Mouse (Mus musculus) kidney, postnatal 25 days (tissue): ENCODE data around the gene Smarce1.

ENCODE experiments used
- DNase-seq, 2 experiments: peaks; one replicate each; pipeline ENCODE4 v3.0.0; 2021; ENCODE audit warnings: mixed read lengths in 2 of 2

The Smarce1 gene

DNA sequence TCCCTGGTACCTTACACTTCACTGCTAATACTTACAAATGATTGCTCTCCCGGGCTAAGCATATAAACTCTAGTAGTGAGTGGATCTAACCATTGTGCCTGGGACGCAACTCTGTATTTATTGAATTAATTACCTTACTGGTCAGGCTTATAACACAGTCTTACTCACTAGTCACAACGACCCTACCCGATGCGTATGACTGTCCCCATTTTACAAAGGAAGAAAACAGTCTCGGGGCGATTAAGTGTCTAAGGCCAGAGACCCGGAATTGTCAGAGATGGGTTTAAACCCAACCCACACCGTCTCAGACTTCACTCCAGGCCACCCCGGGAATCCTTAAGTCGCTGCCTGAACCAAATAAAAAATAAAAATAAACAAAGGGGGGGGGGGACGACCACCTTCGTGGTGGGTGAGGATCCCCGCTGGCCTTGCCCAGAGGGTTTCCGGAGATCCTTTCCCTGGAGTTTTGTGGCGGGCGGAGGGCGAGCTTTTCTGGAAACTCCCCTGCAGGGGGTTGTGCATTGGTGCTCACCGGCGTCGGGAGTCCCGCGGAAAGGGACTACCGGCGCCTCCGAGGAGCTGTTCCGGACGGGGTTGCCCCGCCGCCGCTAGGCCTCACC, 1.1 kb downstream of the Smarce1 start:
- DNase-seq = no peak

DNA sequence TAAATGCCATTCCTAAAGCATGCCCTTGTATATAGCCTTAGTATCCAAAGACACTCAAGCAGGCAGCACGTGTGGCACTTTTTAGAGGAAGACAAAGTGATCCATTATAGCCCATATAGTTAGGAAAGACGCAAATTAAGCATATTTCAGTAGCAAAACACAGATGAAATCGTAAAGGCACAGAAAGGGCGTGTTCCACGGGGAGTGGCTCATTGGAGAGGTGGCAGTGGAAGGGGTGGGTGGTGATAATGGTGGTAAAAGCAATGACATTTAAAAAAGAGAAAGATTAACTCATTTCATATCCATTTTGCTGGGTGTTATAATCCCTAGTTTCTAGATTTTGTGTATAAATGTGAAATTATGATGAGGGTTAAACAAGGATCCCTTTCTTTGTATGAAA, 4.5 kb downstream of the Smarce1 start:
- DNase-seq = no peak

DNA sequence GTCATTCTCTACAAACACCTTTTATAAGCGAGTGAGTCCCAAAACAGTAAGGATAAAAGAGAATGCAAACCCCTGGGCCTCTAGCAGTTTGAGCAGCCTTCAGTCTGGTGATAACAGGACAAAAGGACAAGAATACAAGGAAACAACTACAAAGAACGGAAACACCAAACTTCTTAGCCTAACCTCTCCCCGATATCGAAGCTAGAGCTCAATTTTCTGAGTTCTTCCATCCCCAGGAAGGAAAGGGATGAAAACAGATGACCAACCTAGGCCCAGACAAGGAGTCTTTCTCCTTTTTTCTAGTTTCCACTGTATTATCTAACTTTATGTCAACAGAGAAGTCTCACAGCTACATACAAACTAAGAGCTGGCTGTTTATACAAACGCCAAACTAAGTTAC, 7.5 kb downstream of the Smarce1 start:
- DNase-seq = no peak

DNA sequence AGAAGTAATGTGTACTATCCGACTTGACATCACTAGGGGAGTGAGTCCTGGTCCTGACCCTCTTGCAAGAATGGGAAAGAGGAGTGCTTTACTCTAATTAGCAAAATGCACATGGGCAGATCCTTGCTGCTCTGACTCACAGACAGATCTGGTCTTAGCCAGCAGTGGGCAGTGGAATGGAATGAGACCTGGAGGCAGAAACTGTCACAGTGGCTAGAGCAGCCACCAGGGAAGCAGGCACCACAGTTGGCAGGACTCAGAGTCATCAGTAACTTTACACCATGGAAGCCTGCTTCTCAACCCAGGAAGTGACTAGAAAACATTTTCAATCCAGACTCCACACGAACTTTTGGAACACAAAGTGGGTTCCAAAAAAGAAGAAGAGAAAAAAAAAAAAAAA, 9.0 kb downstream of the Smarce1 start:
- DNase-seq = peak; percentile 11 to 50

DNA sequence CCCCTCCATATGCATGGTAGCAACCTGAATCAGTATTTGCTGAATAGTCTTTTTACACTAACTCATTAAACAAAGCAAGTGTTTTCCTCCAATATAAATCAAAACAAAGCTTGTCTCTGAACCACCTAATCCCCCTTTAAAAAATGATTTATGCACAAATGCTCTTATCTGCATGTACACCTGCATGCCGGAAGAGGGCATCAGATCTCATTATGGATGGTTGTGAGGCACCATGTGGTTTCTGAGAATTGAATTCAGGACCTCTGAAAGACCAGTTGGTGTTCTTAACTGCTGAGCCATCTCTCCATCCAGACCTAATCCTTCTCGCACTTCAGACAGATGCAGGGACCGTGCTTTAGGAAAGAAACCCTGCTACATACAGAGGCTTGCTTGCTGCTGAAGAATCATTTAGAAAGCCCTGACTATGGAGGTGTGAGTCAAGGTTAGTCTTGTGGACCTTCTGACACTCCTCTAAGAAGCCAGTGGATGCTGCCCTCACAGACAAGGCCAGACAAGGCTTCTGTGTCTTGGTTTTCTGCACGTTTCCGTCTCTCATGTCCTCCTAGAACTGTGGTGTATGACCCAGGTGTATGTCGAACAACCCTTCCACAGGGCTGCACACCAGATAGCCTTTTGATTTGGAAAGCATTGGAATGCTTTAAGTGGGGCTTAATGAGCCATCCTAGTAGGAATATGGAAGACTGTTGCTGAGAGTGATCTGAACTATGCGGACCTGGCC, 13.4 kb downstream of the Smarce1 start:
- DNase-seq = no peak

DNA sequence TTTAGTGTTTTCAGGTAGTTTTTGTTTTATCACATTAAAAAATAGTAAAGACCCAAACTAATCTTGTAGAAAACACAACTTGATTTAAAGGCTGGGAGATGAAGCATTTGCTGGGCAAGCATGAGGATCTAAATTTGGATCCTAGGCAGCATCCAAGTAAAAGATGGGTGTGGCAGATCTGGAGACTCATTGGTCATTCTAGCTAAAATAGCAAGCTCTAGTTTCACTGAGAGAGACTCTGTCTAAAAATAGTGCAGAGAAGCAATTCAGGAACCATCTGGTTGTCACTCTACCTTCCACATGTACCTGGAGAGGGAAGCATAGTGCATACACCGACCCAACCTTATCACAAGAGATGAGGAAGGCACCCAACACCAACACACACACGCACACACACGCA, 14.6 kb downstream of the Smarce1 start:
- DNase-seq = no peak

DNA sequence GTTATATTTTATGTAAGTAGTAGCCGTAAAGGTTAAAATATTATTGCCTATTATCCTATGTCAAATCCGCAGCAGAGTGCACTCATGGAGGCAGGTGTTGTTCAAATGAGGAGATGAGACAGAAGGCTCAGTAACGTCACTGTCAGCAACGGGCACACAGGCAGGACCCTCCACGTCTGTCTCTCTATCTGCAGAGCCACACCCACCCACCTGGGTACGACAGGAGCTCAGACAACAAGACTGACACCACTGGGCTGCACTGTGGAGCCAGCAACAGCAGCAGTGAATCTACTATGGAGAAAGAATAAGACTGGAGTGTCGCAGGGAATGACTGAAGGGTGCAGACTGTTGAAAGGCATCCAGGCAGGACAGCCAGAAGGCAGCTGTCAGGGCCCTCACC, 18.1 kb downstream of the Smarce1 start:
- DNase-seq = no peak

DNA sequence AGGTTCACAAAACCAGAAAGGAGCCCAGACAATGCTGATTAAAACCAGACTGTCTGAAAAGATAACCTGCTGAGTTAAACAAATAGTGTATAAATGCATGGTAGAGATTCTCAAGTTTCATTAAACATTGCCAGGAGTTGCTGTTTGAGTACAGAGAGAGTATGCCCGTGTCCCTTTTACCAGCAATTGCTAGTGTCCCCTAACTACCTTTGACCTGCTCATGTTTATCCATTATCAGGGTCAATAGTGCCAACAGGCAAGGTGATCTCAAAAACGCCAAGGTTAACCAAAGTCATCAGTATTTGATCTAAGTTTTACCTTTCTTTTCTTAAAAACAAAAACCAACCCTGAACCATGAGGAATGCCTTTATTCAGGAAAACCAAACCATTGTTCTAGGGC, 18.9 kb downstream of the Smarce1 start:
- no peak for DNase-seq

DNA sequence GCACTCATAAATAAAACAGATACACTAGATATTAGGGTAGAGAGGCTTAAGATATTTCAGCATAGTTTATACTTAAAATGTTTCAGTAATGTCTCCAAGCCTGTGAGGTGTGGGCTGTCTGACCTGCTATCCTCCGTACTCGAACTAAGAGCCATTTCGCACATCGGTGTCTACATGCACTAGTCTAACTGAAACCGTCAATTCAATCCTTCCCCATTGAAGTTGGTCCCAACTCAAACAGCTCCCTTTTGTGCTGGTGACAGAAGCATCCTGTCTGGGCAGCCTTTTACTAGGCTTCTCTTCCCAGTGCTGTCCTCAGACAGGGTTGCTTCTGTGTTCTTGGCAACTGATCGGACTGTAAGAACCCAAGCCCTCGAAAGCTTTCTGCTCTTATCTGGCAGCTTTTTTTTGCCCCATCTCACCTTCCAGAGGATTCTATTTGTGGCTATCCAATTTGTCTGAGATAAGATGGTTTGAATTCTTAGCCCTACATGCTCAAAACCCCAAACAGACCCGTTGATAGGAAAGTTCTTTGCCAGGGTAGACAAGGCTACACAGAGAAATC, 22.6 kb downstream of the Smarce1 start:
- DNase-seq = no peak

DNA sequence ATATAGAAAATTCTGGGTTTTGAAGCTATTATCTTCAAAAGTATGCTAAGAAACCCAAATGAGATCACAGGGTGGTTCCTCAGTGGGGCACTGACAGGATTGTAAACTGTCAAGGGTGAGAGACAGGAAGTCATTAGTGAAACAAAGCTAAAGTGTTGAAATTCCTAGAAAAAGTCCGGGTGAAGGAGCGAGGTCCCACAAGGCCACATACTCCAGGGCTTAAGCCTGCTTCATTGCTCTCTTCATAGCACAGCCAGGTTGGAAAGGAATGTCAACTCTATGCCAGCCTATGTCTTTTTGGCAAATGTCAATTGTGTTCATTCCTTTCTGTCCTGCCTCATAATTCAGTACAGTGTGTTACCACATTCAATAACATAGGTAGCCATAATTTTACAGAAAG, 23.4 kb downstream of the Smarce1 start:
- no peak for DNase-seq

DNA sequence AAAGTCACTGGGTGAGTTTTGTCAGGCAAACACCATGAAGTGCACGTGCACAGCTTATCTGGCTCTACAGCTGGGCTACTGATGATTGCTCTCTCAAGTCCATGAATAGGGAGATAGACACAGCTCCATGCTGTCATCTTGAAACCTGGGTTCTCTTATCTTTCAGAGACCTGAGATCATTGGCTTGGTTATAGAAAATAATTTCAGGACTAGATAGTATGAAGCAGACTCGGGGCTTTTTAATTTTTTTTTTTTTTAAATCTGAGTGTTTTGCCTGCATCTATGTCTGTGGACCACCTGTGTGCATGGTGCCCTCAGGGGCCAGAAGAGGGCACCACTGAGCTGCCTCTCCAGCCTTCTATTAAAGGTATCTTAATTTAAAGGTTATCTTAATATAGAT, 23.9 kb downstream of the Smarce1 start:
- DNase-seq = peak; percentile 33 to 42

DNA sequence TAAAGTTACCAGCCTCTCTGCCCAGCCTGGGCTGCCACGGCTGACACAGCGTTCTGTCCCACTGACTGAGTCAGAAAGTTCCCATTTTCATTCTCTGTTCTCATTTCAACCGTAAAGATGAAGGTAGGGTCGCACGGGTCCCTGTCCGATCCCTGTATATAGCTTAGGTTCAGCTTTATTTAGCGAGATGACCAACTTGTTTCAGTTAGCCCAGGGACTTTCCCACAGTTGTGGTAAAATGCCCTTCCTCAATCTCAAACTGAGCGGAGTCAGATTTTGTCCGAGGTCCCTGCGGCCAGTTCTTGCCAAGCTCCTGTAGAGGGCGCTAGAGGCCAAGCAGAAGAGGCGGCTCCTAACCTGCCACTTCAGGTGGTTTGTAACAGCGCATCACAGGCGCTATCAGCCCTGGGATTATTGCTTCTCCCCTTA, 41.6 kb downstream of the Smarce1 start:
- DNase-seq = peak; percentile 53 to 59

DNA sequence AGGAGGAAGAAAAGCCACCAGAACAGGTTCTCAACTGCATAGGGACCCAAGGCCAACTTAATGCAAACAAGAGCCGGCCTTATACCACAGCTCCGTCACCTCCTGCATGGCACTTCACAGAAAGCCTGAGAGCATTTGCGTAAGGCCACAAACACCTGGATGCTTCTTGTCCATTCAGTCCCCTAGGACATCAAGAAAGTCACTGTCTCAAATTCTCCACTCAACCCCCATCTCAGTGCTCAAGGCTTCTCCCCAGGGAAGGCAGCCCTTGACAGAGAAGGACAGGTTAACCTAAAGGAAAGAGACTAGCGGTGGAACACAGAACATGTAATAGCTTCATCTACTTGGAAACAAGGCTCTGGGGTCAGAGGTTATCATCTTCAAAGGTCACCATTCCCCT, 43.5 kb downstream of the Smarce1 start:
- no peak for DNase-seq

DNA sequence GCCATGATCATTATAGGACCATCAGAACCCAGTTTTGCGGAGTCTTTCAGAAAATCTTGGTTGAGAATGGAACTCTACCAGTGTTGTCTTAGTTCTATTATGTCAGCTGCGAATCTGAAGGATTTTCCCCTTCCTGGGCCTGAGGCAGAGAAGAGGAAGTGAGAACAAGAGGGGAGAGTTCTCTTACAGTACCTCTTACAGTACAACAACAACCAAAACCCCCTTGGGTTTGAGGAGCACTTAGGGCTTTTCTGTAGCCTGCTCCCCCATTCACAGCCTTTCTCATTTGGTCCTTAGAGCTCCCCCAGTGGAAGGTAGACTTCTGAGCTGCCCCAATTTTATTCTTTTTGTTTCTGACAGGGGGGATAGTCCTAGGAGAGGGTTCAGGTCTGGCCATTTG, 44.0 kb downstream of the Smarce1 start:
- DNase-seq = no peak

DNA sequence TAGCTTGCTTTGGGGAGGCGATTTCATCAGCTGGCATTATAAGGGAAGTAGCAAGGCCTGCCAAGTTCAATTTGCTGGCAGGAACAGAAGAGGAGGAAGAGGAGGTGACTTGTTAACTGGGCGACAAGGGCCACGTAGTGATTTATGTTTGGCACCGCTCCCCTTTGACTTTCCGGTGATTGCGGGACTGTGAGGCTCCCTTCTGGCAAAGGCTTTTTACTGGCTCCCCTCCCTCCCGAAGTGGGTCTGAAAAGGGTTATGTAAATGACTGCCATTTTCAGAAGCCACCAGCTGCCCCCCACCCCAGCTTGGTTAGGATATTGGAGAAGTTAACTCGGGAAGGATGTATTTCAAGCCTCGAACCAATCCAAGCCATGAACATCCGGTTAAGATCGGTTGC, 48.2 kb downstream of the Smarce1 start:
- DNase-seq = peak; percentile 8 to 41

DNA sequence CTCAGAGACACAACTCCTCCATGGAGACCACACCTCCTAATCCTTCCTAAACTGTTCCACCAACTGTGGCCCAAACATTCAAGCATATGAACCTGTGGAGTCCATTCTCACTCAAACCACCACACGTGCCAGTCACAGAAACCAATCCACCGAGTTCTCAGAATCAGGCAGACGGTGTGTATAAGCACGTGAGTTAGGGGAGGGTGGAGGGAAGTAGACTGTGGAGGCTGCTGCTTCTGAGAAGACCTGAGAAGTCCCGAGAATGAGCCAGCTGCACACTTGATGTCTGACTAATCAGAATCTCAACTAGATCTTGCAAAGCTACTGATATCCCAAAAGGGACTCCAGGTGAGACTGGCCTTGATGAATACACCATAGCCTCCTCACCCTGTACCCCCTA, 50.7 kb downstream of the Smarce1 start:
- DNase-seq = no peak

DNA sequence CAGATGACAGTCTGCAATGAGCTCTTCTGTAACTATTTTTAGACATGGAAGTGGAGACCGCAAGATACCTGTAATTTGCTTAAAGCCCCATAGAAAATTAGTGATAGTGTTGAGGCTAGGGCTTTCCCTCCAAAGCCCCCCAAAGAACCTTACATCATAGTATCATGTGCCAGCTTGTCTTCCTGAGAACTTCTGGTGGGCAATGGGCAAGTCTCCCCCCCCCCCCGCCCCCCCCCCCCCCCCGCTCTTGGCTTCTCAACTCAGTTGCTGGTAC, 53.0 kb downstream of the Smarce1 start:
- no peak for DNase-seq

DNA sequence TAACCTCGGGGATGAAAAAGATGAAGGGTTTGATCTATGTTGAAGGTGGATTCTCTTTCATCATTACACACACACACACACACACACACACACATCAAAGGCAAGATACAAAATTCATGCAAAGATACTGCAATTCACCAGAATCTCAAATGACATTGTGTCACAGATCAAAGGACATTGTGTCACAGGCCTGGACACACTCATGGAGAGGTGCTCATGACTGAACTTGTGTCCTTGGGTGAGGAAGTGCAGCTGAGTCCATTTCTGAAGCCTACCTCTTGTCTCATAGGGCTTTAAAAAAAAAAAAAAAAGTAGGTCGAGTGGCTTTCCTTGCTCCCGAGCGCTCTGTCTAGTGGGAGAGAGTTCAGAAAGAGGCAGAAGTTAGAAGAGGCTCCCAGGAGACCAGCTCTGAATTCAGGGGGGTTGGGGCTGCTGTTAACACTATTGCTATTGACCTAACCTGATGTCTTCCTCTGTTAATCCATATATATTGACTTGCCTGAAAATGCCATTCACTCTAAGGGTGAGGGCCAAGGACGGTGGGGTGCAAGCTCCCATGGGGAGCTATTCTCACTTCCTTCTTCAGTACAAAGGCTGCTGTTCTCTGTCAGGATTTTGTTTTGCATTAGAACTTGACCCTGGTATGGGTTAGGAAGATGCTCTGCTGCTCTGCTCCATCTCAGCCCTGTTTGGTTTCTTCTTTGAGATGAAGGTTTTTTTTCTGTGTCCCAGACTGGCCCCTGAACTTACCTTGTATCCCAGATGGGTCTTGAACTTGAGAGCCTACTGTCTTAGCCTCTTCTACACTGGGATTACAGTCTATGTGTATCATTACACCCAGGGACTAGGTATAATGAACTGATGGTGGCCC, 53.5 kb downstream of the Smarce1 start:
- no peak for DNase-seq

DNA sequence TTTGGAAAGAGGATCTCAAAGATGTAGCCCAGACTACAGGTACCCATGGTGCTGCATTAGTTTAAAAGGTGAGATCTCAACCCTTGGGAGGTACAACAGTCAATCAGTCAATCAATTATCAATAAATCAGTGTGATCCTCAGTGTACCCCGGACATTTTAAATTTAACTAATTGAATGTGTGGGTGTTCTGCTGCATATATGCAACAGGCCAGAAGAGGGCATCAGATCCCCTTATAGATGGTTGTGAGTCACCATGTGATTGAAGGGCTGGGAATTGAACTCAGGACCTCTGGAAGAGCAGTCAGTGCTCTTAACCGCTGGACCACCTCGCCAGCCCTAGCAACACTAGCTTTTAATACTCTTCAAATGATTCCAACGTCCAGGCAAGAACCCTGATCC, 58.8 kb downstream of the Smarce1 start:
- DNase-seq = no peak

DNA sequence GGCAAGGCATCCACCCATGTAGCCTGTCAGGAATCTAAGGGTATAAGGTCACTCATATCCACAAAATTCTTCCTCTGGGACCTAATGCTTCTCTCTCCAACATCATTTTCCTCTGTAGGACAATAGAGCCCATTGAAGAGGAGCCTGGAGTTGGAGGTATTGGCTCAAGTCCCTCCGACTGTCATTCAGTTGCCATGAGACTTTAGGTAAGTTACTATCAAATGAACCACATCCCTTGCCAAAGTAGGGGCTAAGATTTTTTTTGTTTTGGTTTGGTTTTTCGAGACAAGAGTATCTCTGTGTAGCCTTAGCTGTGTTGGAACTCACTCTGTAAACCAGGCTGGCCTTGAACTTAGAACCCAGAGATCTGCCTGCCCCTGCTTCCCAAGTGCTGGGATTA, 59.4 kb downstream of the Smarce1 start:
- no peak for DNase-seq

DNA sequence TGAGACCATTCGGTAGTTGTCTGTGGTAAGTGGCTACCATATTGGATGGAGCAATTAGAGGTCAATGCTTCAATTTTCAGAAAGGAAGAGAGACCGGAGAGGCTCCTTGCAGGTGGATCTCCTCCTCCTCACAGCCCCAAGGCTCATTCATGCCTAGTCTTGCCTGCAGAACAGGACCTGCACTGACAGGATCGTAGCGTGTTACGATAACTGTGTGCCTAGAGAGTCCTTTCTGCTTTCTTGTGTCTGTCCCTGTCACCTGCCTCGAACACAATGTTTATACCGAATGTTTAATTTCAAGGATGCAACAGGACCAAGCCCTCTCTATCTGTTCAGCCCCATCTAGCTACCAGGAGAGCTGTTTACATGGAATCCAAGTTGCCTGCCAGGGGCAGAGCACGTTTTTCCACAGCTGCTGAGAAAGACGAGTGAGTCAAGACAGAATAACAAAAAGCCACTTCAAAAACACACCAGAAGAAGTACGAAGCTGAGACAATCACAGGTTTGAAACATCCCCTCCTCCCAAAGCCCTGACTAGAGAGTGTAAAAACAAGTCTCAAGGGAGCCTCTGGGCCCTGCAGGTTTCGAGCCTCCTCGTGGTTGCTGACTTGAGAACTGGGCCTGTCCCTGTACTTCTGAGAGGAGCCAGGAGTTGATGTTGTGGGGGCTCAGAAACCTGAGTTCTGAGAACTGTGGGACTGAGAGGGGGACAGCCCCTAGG, 60.1 kb downstream of the Smarce1 start:
- DNase-seq = no peak

DNA sequence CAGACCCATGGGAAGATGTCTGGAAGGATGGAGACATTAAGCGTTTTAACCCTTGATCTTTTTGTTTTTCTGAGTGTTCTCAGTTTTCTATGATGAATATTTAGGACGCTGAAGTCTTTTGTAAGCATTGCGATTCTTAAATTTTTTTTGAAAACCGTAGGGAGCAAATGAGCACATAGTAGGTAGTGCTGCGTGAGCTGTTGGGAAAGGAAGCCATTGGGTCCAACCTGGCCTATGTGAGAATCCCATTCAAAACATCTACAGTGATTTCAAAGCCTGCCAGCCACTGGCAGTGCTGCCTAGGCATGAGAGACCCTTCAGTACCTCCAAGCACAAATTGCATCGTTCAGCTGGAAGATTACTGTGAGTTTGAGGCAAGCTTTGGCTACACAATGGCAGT, 60.8 kb downstream of the Smarce1 start:
- DNase-seq = no peak

DNA sequence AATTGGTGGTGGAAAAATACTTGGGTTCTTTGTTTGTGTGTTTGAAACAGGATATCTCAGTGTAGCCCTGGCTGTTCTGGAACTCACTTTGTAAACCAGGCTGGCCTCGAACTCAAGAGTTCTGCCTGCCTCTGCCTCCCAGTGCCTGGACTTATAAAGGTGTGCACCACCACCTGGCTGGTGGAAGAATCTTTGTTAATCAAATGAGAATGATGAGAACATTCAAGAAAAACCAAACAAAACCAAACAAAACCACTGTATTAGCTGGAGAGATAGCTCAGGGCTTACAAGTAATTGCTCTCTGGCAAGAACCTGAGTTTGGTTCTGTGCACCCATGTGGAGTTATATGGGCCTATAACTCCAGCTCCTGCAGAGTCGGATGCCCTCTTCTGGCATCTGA, 61.4 kb downstream of the Smarce1 start:
- no peak for DNase-seq
